Mouse (Mus musculus) G1E (cell line): ENCODE measurements at regions not wholly inside any gene's neighbourhood (a gene's known extent, or its start where the extent isn't known, plus 50 kb on each side); places are given as distances from the start of the nearest gene placed in this dataset.

Experiments used
- CTCF ChIP-seq: IDR thresholded peaks from 2 replicates; pipeline ENCODE4 v1.5.1; 2012; ENCODE audit warnings: low read depth, low read length, inconsistent platforms, mixed read lengths
- GATA1 ChIP-seq: IDR thresholded peaks from 2 replicates; pipeline ENCODE4 v1.6.1; 2012; ENCODE audit warnings: borderline replicate concordance, low read length, inconsistent platforms, mixed read lengths

- TF ChIP-seq GATA1: no peak
- TF ChIP-seq CTCF: no peak
Measured at GRCm38 (mm10) chr9:120642656-120643055, 71.4 kb downstream of the Rpl14 start.
